Mouse (Mus musculus): ENCODE measurements around the gene Mta3.
"Not testable (repeated sequence)": the region's sequence is repeated elsewhere in the genome, so short reads cannot be mapped to it uniquely, and the experiment has no call there.

Mta3 gene

DNA sequence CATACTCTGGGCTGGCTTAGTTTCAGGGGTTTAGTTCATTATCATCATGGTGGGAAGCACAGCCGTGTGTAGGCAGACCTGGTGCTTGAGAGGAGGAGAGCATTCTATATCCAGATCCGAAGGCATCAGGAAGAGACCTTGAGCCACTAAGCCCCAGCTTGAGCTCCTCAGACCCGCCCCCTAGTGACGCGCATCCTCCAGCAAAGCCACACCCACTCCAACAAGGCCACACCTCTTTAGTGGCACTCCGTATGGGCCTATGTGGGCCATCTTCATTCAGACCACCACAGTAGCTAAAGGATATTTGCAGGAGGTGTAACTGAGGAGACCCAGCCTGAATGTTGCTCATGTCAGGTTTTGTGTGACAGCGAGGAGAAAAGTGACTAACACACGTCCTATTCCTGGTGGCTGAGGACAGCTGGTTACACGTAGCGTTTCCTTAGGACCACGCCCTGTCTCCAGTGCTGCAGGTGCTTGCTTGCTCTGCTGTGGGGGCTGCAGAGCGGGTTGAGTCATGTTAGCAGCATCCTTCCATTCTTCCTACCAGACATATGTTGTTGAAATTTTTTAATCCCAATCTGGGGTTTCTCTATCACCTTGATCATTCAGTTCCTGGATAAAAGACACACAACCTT, 148.4 kb downstream of the Mta3 start:
- DNase-seq = no peak

DNA sequence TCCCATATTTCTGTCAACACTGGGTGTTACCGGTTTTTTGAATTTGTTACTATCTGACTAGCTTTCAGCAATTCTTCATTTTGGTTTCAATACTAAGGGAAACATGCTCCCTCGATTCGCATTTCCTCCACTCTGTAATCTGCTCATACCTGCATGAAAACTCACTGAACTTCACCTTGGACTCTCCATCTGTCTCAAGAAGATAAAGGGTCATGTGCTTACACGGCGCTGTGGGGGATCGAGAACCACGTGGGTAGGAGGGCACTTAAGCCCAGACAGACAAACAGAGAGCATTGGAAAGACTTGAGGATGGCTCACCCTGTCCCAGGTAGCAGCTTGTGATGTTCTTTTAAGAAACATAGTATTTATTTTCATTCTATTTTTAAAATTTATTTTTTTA, 152.4 kb downstream of the Mta3 start:
- no peak for DNase-seq

DNA sequence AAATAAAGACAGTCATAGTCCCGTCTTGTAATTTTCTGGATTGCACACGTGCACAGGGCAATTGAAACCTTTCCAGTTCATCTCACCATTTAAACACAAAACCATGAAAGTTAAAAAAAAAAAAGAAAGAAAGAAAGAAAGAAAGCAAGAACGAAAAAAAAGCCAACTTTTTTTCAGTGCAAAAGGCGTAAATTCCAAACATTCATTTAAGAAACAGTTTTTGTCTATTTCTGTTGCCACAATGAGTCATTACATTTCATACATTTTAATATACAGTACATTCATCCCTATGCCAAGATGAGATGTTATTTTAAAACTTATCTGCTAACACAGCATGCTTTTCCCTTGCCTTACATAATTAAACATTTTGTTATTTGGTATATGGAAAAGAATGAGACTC, 153.7 kb downstream of the Mta3 start:
- no peak for DNase-seq

DNA sequence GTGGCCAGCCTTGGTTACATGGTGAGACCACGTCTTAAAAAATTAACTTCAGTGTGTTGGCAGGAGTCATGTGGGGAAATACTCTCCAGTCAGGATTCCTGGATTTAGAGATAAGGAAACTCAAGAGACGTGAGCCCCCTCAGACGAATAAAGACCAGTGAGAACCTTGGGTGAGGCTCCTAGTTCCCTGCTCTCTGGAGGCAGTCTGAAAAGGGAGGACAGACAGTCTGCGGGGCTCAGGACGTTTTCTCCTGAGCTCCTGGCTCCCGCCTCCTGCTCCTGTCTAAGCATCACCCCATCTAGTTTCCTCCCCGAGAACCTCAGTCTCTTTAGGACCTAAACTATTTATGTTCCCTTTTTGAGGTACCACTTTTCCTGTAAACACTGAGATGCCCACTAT, 154.3 kb downstream of the Mta3 start:
- DNase-seq = no peak

DNA sequence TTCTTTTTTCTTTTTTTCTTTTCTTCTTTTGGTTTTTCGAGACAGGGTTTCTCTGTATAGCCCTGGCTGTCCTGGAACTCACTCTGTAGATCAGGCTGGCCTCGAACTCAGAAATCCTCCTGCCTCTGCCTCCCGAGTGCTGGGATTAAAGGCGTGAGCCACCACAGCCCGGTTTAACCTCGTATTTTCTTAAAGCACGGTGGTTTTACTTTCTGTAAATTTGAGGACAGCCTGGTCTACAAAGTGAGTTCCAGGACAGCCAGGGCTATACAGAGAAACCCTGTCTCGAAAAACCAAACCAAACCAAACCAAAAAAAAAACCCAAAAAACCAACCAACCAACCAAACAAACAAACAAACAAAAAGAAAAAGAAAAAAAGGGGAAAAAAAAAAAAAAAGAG, 155.0 kb downstream of the Mta3 start:
- not testable (repeated sequence) for DNase-seq

DNA sequence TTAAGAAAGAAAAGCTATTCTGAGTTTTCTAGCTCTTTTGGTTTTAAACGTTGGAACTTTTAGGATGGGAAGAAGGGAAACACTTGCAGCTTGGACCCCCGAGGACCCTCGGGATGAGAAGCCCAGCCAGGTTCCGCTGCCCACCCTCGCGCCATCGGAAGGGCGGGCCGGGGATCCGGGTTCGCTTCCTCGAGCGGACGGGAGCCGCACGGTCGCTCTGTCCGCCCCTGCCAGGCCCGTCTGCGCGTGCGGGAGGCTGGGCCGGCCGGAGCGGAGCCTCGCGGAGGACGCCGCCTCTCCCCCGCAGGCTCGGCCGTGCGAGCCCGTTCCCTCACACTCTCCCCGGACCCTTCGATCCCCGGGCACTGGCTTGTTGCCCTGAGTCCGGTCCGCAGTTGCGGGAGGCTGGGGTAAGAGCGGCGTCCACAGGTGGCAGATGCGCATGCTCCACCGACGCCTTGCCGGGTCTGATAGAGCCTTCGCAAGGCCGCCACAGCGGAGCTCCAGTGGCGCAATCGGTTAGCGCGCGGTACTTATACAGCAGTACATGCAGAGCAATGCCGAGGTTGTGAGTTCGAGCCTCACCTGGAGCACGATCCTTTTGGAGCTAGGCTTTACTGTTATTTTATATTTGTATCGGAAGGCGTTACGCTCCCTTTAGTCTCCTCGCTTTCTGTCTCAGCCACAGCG, 155.6 kb downstream of the Mta3 start:
- peak; percentile 95 for DNase-seq

DNA sequence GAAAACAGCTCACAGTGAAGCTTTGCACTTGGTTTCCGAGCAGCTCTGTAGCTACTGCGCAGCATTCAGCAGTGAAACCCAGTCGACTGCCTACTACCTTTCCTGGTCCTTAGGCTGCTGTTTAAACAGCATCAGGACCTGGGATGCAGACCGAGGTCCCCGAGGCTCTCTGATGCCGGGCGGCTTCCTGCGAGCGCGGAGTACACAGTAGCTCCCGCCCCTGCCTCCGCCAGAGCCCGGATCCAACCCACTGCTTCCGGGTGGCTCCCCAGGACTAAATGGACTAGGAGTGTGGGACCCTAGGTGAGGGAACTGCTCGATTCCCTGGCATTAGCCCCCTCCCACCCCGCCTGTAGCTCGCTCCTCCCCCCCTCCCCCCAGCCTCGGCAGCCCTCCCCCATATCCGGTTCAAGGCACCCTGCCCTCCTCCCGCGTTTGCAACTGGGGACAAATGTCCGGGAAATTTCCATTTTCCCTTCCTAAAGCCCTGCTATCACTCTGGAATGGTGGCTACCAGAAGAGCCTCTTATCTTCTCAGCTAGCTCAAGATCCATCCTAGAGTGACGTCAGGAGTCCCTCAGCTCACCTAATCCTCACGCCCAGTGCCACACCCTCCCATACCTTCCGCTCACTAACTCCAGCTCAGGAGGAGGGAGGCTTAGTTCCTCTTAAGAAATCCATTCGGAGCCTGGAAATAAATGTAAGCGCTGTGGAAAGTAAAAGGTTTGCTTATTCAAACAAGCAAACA, 156.3 kb downstream of the Mta3 start:
- peak; percentile 74 for DNase-seq

DNA sequence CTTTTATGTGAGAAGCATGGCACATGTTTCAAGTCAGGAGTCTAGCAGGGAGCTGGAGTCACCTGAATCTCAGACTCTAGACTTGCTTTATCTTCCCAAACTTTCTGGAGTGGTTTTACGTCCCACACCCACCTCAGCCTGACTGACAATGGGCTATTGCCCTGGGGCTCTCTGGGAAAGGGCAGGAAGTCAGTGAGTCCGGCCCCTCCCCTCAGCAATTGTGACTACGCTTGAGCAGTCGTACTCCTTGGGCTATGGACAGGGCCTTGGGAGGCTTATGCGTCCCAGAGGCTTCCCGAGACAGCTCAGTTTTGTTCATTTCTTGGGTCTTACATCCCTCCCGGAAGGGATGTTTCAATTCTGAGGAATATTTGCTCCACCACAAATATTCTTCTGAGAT, 159.4 kb downstream of the Mta3 start:
- no peak for DNase-seq

DNA sequence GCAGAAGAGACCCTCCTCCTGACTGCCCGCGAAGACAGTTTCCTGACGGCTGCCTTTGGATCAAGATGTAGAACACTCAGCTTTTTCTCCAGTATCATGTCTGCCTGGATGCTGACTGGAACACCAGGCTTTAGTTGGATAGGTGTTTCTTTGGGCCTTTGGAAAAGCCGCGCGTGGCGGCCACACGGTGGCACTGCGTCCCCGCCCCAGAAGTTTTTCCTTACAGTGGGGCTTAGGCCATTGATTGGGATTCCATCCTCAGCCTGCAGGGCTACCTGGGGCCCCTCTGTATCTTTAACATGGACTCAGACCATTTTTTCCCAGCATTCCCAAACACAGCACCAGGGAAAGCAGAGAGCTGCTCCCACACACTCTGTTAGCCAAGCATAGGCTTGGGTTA, 160.6 kb downstream of the Mta3 start:
- DNase-seq = peak; percentile 37

DNA sequence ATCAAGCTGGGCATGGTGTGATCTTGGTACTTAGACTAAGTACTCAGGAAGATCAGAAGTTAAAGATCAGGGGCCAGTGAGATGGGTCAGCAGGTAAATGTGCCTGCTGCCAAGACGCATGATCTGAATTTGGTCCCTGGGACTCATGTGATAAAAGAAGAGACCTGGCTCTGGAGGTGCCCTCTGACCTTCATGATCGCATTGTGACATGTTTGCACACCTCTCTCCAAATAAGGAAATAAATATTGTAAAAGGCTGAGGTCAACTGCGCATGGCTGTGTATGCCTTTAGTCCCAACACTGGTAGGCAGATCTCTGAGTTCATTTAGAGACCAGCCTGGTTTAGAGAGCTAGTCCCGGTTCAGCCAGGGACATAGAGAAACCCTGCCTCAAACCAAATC, 164.4 kb downstream of the Mta3 start:
- no peak for DNase-seq

All from kidney, postnatal 14 days (tissue).